Mouse (Mus musculus) hindbrain, embryonic 13.5 days (tissue): ENCODE data around the gene Gtsf1l. TPM values are rescaled to one million over a fixed set of nuclear protein-coding genes. Genes with fewer than 3 reads are reported as not detected.

Experiments
- ATAC-seq: fragments of 200-750 bp; cut with Nextera tagmentation; 2 replicates; pipeline ENCODE4 v1.8.0; 2017; ENCODE audit warnings: moderate TSS enrichment; ENCODE audit not compliant: low FRiP score
- H3K27ac ChIP-seq: fragments of 300-500 bp; sonication (generic); 2 replicates; pipeline ENCODE4 v1.5.1; 2015; ENCODE audit warnings: inconsistent platforms, mild to moderate bottlenecking, moderate library complexity
- H3K27me3 ChIP-seq: fragments of 300-500 bp; sonication (generic); 2 replicates; pipeline ENCODE4 v1.6.1; 2015; ENCODE audit warnings: mild to moderate bottlenecking, inconsistent platforms
- H3K36me3 ChIP-seq: fragments of 300-500 bp; sonication (generic); 2 replicates; pipeline ENCODE4 v1.6.1; 2015; ENCODE audit warnings: mild to moderate bottlenecking, inconsistent platforms
- H3K4me1 ChIP-seq: fragments of 300-500 bp; sonication (generic); replicated peaks from 2 replicates; pipeline ENCODE4 v1.6.1; 2015; ENCODE audit warnings: inconsistent platforms
- H3K4me2 ChIP-seq: fragments of 300-500 bp; sonication (generic); 2 replicates; pipeline ENCODE4 v1.6.1; 2015; ENCODE audit warnings: inconsistent platforms, mild to moderate bottlenecking, moderate library complexity
- H3K4me3 ChIP-seq: fragments of 300-500 bp; sonication (generic); 2 replicates; pipeline ENCODE4 v1.5.1; 2015; ENCODE audit warnings: mild to moderate bottlenecking, inconsistent platforms
- H3K9ac ChIP-seq: fragments of 300-500 bp; sonication (generic); 2 replicates; pipeline ENCODE4 v1.6.1; 2015; ENCODE audit warnings: mild to moderate bottlenecking, inconsistent platforms
- H3K9me3 ChIP-seq: fragments of 300-500 bp; sonication (generic); 2 replicates; pipeline ENCODE4 v1.6.1; 2016; ENCODE audit warnings: inconsistent platforms
- WGBS: fragments of 180-500 bp; shearing (Covaris S2); methylation state at CpG from one replicate; pipeline ENCODE4 v1.1.7; 2015; 5-methylcytosine and 5-hydroxymethylcytosine counted together
- polyA plus RNA-seq: library from polyadenylated mRNA; unstranded; fragments of >200 nt; fragmentation: Nextera tagmentation; extraction: Ambion mirVana; gene quantifications from 2 replicates; pipeline ENCODE4 v1.2.1, GENCODE M21; 2015

Gene Gtsf1l
- polyA plus RNA-seq, 1 experiment from 2014 or later = not detected

GRCm38 (mm10) chr2:163104086-163104770, 16.6 kb upstream of the Gtsf1l start:
- 73% methylated on average over 13 of the region's 13 CpGs for WGBS
- Histone ChIP-seq H3K36me3 (no peaks in the 10 kb centered on the region), H3K9me3 (no peaks in the 10 kb centered on the region), H3K4me1 (peaks cover 29% of the 10 kb centered on the region), H3K4me3 (no peak overlapping the region), H3K4me2 (no peak overlapping the region), H3K27ac (no peak overlapping the region), H3K9ac (no peak overlapping the region), H3K27me3 (peaks cover 80% of the 10 kb centered on the region)
- ATAC-seq = no peak

- peaks cover 91% of the 10 kb centered on the region for H3K27me3 ChIP-seq
- H3K9ac ChIP-seq = no peak overlapping the region
- no peak for ATAC-seq
- 59% methylated on average over 18 of the region's 18 CpGs for WGBS
- peaks cover 23% of the 10 kb centered on the region for H3K4me1 ChIP-seq
- no peak overlapping the region for H3K4me2 ChIP-seq
- no peak overlapping the region for H3K4me3 ChIP-seq
- H3K36me3 ChIP-seq = no peaks in the 10 kb centered on the region
- no peaks in the 10 kb centered on the region for H3K9me3 ChIP-seq
- H3K27ac ChIP-seq = no peak overlapping the region
Observed at GRCm38 (mm10) chr2:163102900-163103653, 15.4 kb upstream of the Gtsf1l start.

- WGBS = 56% methylated on average over 7 of the region's 7 CpGs
- Histone ChIP-seq H3K27me3 (peaks cover 87% of the 10 kb centered on the region), H3K4me1 (peaks cover 22% of the 10 kb centered on the region), H3K4me3 (no peak overlapping the region), H3K27ac (no peak overlapping the region), H3K9me3 (no peaks in the 10 kb centered on the region), H3K9ac (no peak overlapping the region), H3K36me3 (no peaks in the 10 kb centered on the region), H3K4me2 (no peak overlapping the region)
- no peak for ATAC-seq
Observed at GRCm38 (mm10) chr2:163102216-163102615, 14.6 kb upstream of the Gtsf1l start.

GRCm38 (mm10) chr2:163101646-163102203, 14.1 kb upstream of the Gtsf1l start:
- Histone ChIP-seq H3K27me3 (peaks cover 82% of the 10 kb centered on the region), H3K4me2 (no peak overlapping the region), H3K9me3 (no peaks in the 10 kb centered on the region), H3K9ac (no peak overlapping the region), H3K36me3 (no peaks in the 10 kb centered on the region), H3K4me3 (no peak overlapping the region), H3K27ac (no peak overlapping the region), H3K4me1 (peaks cover 22% of the 10 kb centered on the region)
- 10% methylated on average over 10 of the region's 10 CpGs for WGBS
- ATAC-seq = no peak

GRCm38 (mm10) chr2:163100551-163100950, 12.9 kb upstream of the Gtsf1l start:
- Histone ChIP-seq H3K27me3 (peaks cover 72% of the 10 kb centered on the region), H3K4me2 (no peak overlapping the region), H3K27ac (no peak overlapping the region), H3K4me3 (no peak overlapping the region), H3K36me3 (no peaks in the 10 kb centered on the region), H3K9ac (no peak overlapping the region), H3K4me1 (peaks cover 22% of the 10 kb centered on the region), H3K9me3 (no peaks in the 10 kb centered on the region)
- ATAC-seq = no peak
- WGBS = 71% methylated on average over 5 of the region's 5 CpGs

DNA sequence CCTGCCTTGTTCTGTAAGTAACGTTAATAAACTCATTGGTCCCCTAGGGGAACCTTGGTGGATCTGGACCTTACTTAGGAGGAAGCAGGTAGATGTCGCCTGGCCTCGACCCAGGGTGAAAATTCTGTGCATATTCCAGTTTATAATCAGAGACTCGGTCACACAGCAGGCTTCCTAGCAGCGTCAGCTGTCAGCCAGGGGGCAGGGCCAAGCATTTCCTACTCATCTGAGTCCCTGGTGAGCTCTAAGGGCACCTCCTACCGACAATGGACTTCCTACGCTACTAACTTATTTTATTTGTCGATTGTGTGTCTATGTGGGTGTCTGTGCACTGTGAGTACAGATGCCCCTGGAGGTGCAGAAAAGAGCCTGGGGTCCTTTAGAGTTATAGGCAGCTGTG, 12.3 kb upstream of the Gtsf1l start:
- no peak for ATAC-seq
- H3K27me3 ChIP-seq = peaks cover 67% of the 10 kb centered on the region
- H3K36me3 ChIP-seq = no peaks in the 10 kb centered on the region
- peaks cover 22% of the 10 kb centered on the region for H3K4me1 ChIP-seq
- no peaks in the 10 kb centered on the region for H3K9me3 ChIP-seq
- no peak overlapping the region for H3K4me2 ChIP-seq
- no peak overlapping the region for H3K27ac ChIP-seq
- no peak overlapping the region for H3K4me3 ChIP-seq
- WGBS = 45% methylated on average over 8 of the region's 8 CpGs
- H3K9ac ChIP-seq = no peak overlapping the region

GRCm38 (mm10) chr2:163095784-163096183, 8.1 kb upstream of the Gtsf1l start:
- ATAC-seq = no peak
- 77% methylated on average over 3 of the region's 3 CpGs for WGBS
- no peak overlapping the region for H3K4me3 ChIP-seq
- peaks cover 9% of the 10 kb centered on the region for H3K4me1 ChIP-seq
- H3K36me3 ChIP-seq = no peaks in the 10 kb centered on the region
- no peaks in the 10 kb centered on the region for H3K9me3 ChIP-seq
- H3K27ac ChIP-seq = no peak overlapping the region
- no peak overlapping the region for H3K4me2 ChIP-seq
- H3K27me3 ChIP-seq = peaks cover 31% of the 10 kb centered on the region
- H3K9ac ChIP-seq = no peak overlapping the region

DNA sequence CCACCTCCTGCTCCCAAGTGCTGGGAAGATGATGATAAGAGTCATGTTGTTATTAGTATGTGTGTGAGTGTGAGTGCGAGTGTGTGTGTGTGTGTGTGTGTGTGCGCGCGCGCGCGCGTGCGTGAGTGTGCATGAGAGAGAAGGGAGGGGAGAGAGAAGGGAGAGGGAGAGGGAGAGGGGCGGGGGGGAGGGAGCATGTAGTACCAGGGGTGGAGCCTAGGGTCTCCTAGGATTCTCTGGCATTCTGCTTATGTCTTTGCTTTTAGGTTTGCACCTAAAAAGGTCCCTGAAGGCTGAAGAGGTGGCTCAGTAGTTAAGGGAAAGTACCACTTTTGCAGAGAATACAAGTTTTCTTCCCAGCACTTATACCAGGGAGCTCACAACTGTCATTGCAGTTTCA, 7.3 kb upstream of the Gtsf1l start:
- Histone ChIP-seq H3K9ac (no peak overlapping the region), H3K4me2 (no peak overlapping the region), H3K4me1 (peaks cover 6% of the 10 kb centered on the region), H3K27ac (no peak overlapping the region), H3K27me3 (peaks cover 22% of the 10 kb centered on the region), H3K9me3 (no peaks in the 10 kb centered on the region), H3K36me3 (no peaks in the 10 kb centered on the region), H3K4me3 (no peak overlapping the region)
- WGBS = 91% methylated on average over 10 of the region's 10 CpGs
- ATAC-seq = no peak

- no peak overlapping the region for H3K9ac ChIP-seq
- no peak overlapping the region for H3K4me3 ChIP-seq
- H3K36me3 ChIP-seq = no peaks in the 10 kb centered on the region
- H3K27me3 ChIP-seq = no peaks in the 10 kb centered on the region
- ATAC-seq = no peak
- no peak overlapping the region for H3K27ac ChIP-seq
- 75% methylated on average over 5 of the region's 5 CpGs for WGBS
- H3K4me1 ChIP-seq = no peaks in the 10 kb centered on the region
- H3K9me3 ChIP-seq = no peaks in the 10 kb centered on the region
- no peak overlapping the region for H3K4me2 ChIP-seq
Observed at GRCm38 (mm10) chr2:163089475-163090123, 1.9 kb upstream of the Gtsf1l start.

DNA sequence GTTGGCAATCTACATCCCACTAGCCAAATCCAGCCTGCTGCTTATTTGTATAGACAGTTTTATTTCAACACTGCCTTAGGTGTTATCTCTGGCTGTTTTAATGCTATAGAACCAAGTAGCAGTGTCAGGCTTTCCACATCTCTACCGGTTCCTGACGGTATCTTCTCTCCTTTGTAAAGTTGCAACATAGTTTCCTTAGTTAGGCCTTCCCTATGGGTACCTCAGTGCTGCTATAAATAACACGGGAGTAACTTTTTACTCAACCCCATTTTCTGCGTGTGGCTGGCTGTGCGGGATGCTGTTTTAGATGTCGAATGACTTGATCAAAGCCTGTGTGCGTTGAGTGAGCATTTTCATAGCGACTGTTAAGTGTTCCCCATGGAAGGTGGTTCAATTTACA, 1.1 kb downstream of the Gtsf1l start:
- H3K27me3 ChIP-seq = no peaks in the 10 kb centered on the region
- no peak for ATAC-seq

DNA sequence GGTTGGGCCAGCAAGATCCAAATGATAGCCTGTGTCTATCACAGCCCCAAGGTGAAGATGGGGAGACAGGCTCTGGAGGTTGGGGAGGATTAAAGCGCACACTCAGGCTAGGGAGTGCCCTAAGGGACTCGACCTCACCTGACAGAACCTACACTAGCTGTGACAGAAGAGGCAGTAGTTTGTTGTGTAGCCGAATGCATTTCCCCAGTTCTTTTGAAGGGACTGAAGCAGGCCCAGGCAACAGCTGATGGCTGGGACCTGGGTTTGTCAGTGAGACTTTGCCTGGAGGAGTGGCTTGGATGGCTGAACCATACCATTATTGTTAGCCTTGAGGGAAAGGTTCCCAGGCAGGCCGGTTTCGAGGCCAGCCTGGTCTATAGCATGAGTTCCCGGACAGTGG, 2.6 kb downstream of the Gtsf1l start:
- H3K9ac ChIP-seq = no peak overlapping the region
- H3K4me1 ChIP-seq = no peaks in the 10 kb centered on the region
- no peaks in the 10 kb centered on the region for H3K36me3 ChIP-seq
- H3K27ac ChIP-seq = no peak overlapping the region
- H3K4me3 ChIP-seq = no peak overlapping the region
- no peak overlapping the region for H3K4me2 ChIP-seq
- 95% methylated on average over 6 of the region's 6 CpGs for WGBS
- H3K9me3 ChIP-seq = no peaks in the 10 kb centered on the region
- ATAC-seq = no peak
- no peaks in the 10 kb centered on the region for H3K27me3 ChIP-seq

More for the DNA sequence above, 1.1 kb downstream of the Gtsf1l start:
- Histone ChIP-seq H3K9me3 (no peaks in the 10 kb centered on the region), H3K4me1 (no peaks in the 10 kb centered on the region), H3K9ac (no peak overlapping the region), H3K36me3 (no peaks in the 10 kb centered on the region), H3K4me3 (no peak overlapping the region), H3K4me2 (no peak overlapping the region), H3K27ac (no peak overlapping the region)
- 85% methylated on average over 8 of the region's 8 CpGs for WGBS

DNA sequence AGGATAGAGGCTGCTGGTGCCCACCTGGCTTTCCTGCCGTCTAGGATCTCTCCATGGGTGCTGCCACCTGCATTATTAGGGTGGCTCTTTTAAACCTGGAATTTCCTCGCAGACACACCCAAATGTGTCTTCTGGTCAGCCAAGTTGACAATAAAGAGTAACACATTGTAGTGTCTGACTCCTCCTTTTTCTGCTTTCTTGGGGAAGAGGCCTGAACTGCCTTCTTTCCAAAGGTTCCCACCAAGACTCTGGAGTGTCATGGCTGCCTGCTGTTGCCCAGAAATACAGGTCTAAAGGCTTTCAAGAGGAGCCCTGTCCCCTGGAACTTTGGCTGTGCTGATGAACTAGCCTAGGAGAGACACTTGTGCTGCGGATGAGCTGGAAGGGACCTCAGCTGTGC, 3.1 kb downstream of the Gtsf1l start:
- ATAC-seq = no peak
- Histone ChIP-seq H3K9ac (no peak overlapping the region), H3K4me1 (no peaks in the 10 kb centered on the region)

More for the DNA sequence above, 3.1 kb downstream of the Gtsf1l start:
- no peak overlapping the region for H3K4me3 ChIP-seq
- H3K27ac ChIP-seq = no peak overlapping the region
- no peaks in the 10 kb centered on the region for H3K9me3 ChIP-seq
- WGBS = 92% methylated on average over 3 of the region's 3 CpGs
- no peaks in the 10 kb centered on the region for H3K36me3 ChIP-seq
- H3K4me2 ChIP-seq = no peak overlapping the region
- H3K27me3 ChIP-seq = no peaks in the 10 kb centered on the region
